Mouse (Mus musculus) midbrain, postnatal 0 days (tissue): ENCODE data around the gene Inafm1. TPM values are rescaled to one million over a fixed set of nuclear protein-coding genes. Genes with fewer than 3 reads are reported as not detected.

Source experiments
- ATAC-seq: fragments of 200-750 bp; cut with Nextera tagmentation; 2 replicates; pipeline ENCODE4 v1.8.0; 2017; ENCODE audit warnings: moderate number of reproducible peaks, mild to moderate bottlenecking, moderate TSS enrichment, moderate library complexity; ENCODE audit not compliant: low FRiP score
- DNase-seq: peaks from one replicate; pipeline ENCODE4 v3.0.0-alpha.2; 2015; ENCODE audit warnings: low spot score
- H3K27ac ChIP-seq: fragments of 300-500 bp; sonication (generic); 2 replicates; pipeline ENCODE4 v1.5.1; 2014; ENCODE audit warnings: low read depth, mild to moderate bottlenecking, low read length, mixed read lengths
- H3K27me3 ChIP-seq: fragments of 300-500 bp; sonication (generic); 2 replicates; pipeline ENCODE4 v1.6.1; 2014; ENCODE audit warnings: low read length, control low read depth, mixed read lengths; ENCODE audit not compliant: insufficient read depth
- H3K36me3 ChIP-seq: fragments of 300-500 bp; sonication (generic); 2 replicates; pipeline ENCODE4 v1.6.1; 2014; ENCODE audit warnings: low read length, control low read depth, mixed read lengths; ENCODE audit not compliant: insufficient read depth
- H3K4me1 ChIP-seq: fragments of 300-500 bp; sonication (generic); 2 replicates; pipeline ENCODE4 v1.6.1; 2014; ENCODE audit warnings: mild to moderate bottlenecking, control low read depth, antibody characterized with exemption, low read length, mixed read lengths; ENCODE audit not compliant: insufficient read depth
- H3K4me2 ChIP-seq: fragments of 300-500 bp; sonication (generic); 2 replicates; pipeline ENCODE4 v1.6.1; 2014; ENCODE audit warnings: low read depth, mild to moderate bottlenecking, low read length, mixed read lengths; ENCODE audit not compliant: poor library complexity, severe bottlenecking
- H3K4me3 ChIP-seq: fragments of 300-500 bp; sonication (generic); 2 replicates; pipeline ENCODE4 v1.5.1; 2014; ENCODE audit warnings: low read depth, mild to moderate bottlenecking, low read length, moderate library complexity
- H3K9ac ChIP-seq: fragments of 300-500 bp; sonication (generic); replicated peaks from 2 replicates; pipeline ENCODE4 v1.6.1; 2014; ENCODE audit warnings: mild to moderate bottlenecking, low read length, moderate library complexity, mixed read lengths; ENCODE audit not compliant: poor library complexity, severe bottlenecking
- H3K9me3 ChIP-seq: fragments of 300-500 bp; sonication (generic); 2 replicates; pipeline ENCODE4 v1.6.1; 2016; ENCODE audit warnings: low read length, control low read depth
- CTCF ChIP-seq: IDR thresholded peaks from 2 replicates; pipeline ENCODE4 v1.5.1; 2016; ENCODE audit warnings: antibody characterized with exemption, mild to moderate bottlenecking
- WGBS: fragments of 180-500 bp; shearing (Covaris S2); extraction: QIAGEN DNeasy Blood & Tissue Kit; methylation state at CpG from one replicate; pipeline ENCODE4 v1.1.7; 2014; 5-methylcytosine and 5-hydroxymethylcytosine counted together
- polyA plus RNA-seq: library from polyadenylated mRNA; unstranded; fragments of >200 nt; fragmentation: Nextera tagmentation; extraction: Ambion mirVana; gene quantifications from 2 replicates; pipeline ENCODE4 v1.2.1, GENCODE M21; 2015
- total RNA-seq: library from RNA; depleted of rRNA; stranded (reverse); fragments of >200 nt; gene quantifications from 2 replicates; pipeline ENCODE4 v1.2.3, GENCODE M21; 2014

Gene Inafm1
- total and polyA plus RNA-seq, 2 experiments from 2014 or later = 60.5 to 84.2 TPM

DNA sequence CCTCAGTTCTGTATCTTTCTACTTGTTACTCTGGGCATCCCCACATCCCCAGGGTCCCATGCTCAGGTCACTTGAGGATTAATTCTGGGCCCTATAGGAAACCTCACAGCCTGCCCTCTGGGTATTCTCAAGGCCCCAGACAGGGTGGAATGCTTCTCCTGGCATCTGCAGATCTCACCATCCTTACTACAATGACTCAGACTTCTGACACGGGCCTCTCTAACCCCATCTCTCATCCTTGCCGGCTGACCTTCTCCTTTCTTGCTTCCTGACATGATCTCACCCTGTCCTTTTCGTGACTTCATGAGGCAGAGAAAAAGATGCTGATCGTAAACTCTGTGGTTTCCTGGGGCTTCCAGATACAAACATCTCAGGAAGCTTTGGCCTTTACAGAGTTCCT is 19.2 kb downstream of the Inafm1 start:
- WGBS = 60% methylated on average over 4 of the region's 4 CpGs
- no peak for TF ChIP-seq CTCF
- Histone ChIP-seq H3K4me3 (no peak overlapping the region), H3K36me3 (no peaks in the 10 kb centered on the region), H3K4me1 (no peaks in the 10 kb centered on the region), H3K27ac (no peak overlapping the region), H3K9ac (no peak overlapping the region), H3K4me2 (no peak overlapping the region), H3K9me3 (no peaks in the 10 kb centered on the region), H3K27me3 (no peaks in the 10 kb centered on the region)
- ATAC-seq (no peak), DNase-seq (no peak)

DNA sequence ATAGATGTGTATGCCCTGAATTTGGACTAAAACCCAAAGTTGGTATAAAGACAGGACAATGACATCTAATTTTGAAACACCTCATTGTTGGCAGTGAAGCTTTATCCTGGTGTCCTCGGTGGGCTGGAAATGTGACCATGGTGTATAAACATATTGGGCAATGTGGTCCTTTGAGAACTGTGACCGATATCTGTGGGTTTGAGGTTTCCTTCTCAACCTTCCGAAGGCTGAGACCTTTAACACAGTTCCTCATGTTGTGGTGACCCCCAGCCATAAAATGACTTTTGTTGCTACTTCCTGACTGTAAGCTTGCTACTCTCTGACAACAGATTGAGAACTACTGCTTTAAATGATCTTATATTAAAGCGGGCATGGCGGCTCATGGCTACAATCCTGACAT is 22.7 kb downstream of the Inafm1 start:
- TF ChIP-seq CTCF = no peak
- no peaks in the 10 kb centered on the region for H3K9me3 ChIP-seq
- H3K27me3 ChIP-seq = no peaks in the 10 kb centered on the region
- H3K36me3 ChIP-seq = no peaks in the 10 kb centered on the region
- ATAC-seq (no peak), DNase-seq (no peak)
- H3K4me3 ChIP-seq = no peak overlapping the region
- WGBS = 86% methylated on average over 5 of the region's 5 CpGs
- no peak overlapping the region for H3K9ac ChIP-seq
- no peak overlapping the region for H3K4me2 ChIP-seq
- H3K27ac ChIP-seq = no peak overlapping the region
- no peaks in the 10 kb centered on the region for H3K4me1 ChIP-seq

- TF ChIP-seq CTCF = no peak
- WGBS = 45% methylated on average over 1 of the region's 4 CpGs
- Histone ChIP-seq H3K9me3 (no peaks in the 10 kb centered on the region), H3K4me1 (no peaks in the 10 kb centered on the region), H3K4me3 (no peak overlapping the region), H3K9ac (no peak overlapping the region), H3K4me2 (no peak overlapping the region), H3K27me3 (no peaks in the 10 kb centered on the region), H3K27ac (no peak overlapping the region), H3K36me3 (no peaks in the 10 kb centered on the region)
- ATAC-seq = no peak
- DNase-seq = no peak
Observed at GRCm38 (mm10) chr7:16245958-16246357, 27.5 kb downstream of the Inafm1 start.

DNA sequence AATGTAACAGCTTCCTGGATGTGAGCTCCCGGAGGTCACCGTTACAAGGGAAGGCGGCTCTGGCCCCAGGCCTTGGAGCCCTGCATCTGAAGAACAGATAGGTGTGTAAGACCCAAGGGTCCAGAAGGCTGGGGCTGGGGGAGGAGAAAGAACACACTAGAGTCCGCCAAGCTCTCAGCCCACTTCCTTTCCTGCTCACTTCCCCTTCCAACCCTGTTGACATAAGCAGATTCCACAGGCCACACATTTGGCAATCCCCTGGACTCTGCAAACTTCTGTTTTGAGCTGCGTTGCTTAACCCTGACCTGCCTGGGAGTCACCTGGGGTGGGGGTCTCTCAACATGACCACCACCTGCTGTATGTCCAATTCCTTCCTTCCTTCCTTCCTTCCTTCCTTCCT is 29.4 kb downstream of the Inafm1 start, which contains the start of gene C5ar2:
Gene C5ar2 (minus strand): TSS at position 88 of the 400 bp plus-strand sequence.
- Histone ChIP-seq H3K27me3 (no peaks in the 10 kb centered on the region), H3K9ac (no peak within 1 kb of the TSS), H3K4me3 (no peak within 1 kb of the TSS), H3K4me2 (no peak within 1 kb of the TSS), H3K9me3 (no peaks in the 10 kb centered on the region), H3K4me1 (no peaks in the 10 kb centered on the region), H3K27ac (no peak within 1 kb of the TSS), H3K36me3 (no peaks in the 10 kb centered on the region)
- DNase-seq = no peak
- no peak for TF ChIP-seq CTCF
- no peak for ATAC-seq
- 73% methylated on average over 5 of the region's 5 CpGs for WGBS

DNA sequence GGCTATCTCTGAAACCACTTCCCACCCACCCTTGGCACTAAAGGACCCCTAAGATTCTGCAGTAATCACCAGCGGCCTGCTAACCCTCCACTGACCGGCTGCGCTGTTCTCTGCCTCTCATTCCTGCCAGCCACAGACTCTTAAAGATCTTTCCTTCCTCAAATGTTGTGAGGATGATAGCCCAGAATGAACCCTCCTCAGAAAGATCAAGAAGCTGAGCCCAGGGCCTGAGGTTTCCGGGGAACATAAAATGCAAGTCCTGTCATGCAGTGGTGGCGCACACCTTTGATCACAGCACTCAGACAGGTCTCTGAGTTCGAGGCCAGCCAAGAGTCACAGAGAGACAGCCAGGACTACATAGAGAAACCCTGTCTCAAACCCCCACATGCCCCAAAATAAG is 31.2 kb downstream of the Inafm1 start:
- Histone ChIP-seq H3K9me3 (no peaks in the 10 kb centered on the region), H3K36me3 (no peaks in the 10 kb centered on the region), H3K4me2 (no peak overlapping the region), H3K4me1 (no peaks in the 10 kb centered on the region), H3K27me3 (no peaks in the 10 kb centered on the region), H3K9ac (no peak overlapping the region), H3K4me3 (no peak overlapping the region), H3K27ac (no peak overlapping the region)
- 83% methylated on average over 6 of the region's 6 CpGs for WGBS
- DNase-seq (no peak), ATAC-seq (no peak)
- TF ChIP-seq CTCF = no peak

DNA sequence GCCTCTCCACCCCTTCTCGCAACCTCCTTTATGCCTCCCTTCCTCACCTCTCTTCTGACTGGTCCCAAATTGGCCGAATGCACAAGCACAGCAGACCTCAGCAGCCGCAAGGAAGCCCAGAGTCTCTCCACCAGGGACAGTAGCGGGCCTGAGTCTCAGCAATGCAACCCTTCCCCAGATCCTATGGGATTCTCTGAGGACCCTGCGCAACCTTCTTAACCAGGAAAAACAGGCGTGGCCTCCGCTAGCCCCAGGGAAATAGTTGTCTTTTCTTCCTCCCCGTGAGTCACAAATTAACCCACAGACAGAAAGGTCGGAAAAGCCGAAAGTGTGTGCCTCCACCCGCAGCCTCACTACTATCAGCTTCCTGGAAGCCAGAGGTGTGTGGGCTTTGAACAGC is 31.6 kb downstream of the Inafm1 start:
- Histone ChIP-seq H3K27ac (no peak overlapping the region), H3K27me3 (no peaks in the 10 kb centered on the region), H3K9me3 (no peaks in the 10 kb centered on the region), H3K36me3 (no peaks in the 10 kb centered on the region), H3K9ac (no peak overlapping the region), H3K4me2 (no peak overlapping the region), H3K4me3 (no peak overlapping the region), H3K4me1 (no peaks in the 10 kb centered on the region)
- ATAC-seq (no peak), DNase-seq (no peak)
- TF ChIP-seq CTCF = no peak; the same call in 1 of the 2 replicates
- WGBS = 63% methylated on average over 11 of the region's 11 CpGs
